Mouse (Mus musculus) layer of hippocampus, adult 2 months (tissue): ENCODE data around the gene Ptk6. TPM values are rescaled to one million over a fixed set of nuclear protein-coding genes. Genes with fewer than 3 reads are reported as not detected.

Experiments
- DNase-seq, 2 experiments: peaks; one replicate each; pipeline ENCODE4 v3.0.0; 2022; ENCODE audit warnings: low spot score in 2 of 2
- H3K27ac ChIP-seq: fragments of 200-600 bp; 2 replicates; pipeline ENCODE4 v1.8.1; 2022
- H3K4me3 ChIP-seq: fragments of 200-600 bp; 2 replicates; pipeline ENCODE4 v1.8.1; 2022; ENCODE audit warnings: mild to moderate bottlenecking
- CTCF ChIP-seq: fragments of 200-600 bp; conservative IDR thresholded peaks from 2 replicates; pipeline ENCODE4 v1.8.1; 2022; ENCODE audit warnings: antibody characterized with exemption, mild to moderate bottlenecking, moderate library complexity
- total RNA-seq, 2 experiments: library from RNA; stranded (reverse); gene quantifications; 2 replicates each; pipeline ENCODE4 v1.2.3; 2021

The Ptk6 gene
- total RNA-seq, 2 experiments from 2014 or later = 0.10 TPM; not detected in 1

GRCm38 (mm10) chr2:181180898-181181297, 21.7 kb downstream of the Ptk6 start:
- no peak overlapping the region for H3K27ac ChIP-seq
- DNase-seq = no peak
- TF ChIP-seq CTCF = no peak
- no peak overlapping the region for H3K4me3 ChIP-seq

GRCm38 (mm10) chr2:181178471-181178870, 24.1 kb downstream of the Ptk6 start:
- no peak overlapping the region for H3K4me3 ChIP-seq
- H3K27ac ChIP-seq = no peak overlapping the region
- DNase-seq = no peak
- TF ChIP-seq CTCF = no peak

- DNase-seq = no peak
- Histone ChIP-seq H3K4me3 (no peak overlapping the region), H3K27ac (no peak overlapping the region)
- TF ChIP-seq CTCF = no peak
Observed at GRCm38 (mm10) chr2:181178015-181178414, 24.6 kb downstream of the Ptk6 start.

GRCm38 (mm10) chr2:181174646-181175045, 27.9 kb downstream of the Ptk6 start:
- no peak overlapping the region for H3K27ac ChIP-seq
- no peak for DNase-seq

GRCm38 (mm10) chr2:181166469-181166868, 36.1 kb downstream of the Ptk6 start:
- no peak overlapping the region for H3K27ac ChIP-seq
- H3K4me3 ChIP-seq = no peak overlapping the region
- TF ChIP-seq CTCF = no peak
- DNase-seq = no peak

More at GRCm38 (mm10) chr2:181174646-181175045, 27.9 kb downstream of the Ptk6 start:
- no peak for TF ChIP-seq CTCF
- H3K4me3 ChIP-seq = no peak overlapping the region

- Histone ChIP-seq H3K27ac (no peak overlapping the region), H3K4me3 (no peak overlapping the region)
- DNase-seq = peak in 1 of 2 experiments; percentile 11
- no peak; the same call in 1 of the 2 replicates for TF ChIP-seq CTCF
Observed at GRCm38 (mm10) chr2:181160821-181161220, 41.8 kb downstream of the Ptk6 start.

- DNase-seq = peak; percentile 64 to 89
- no peak for TF ChIP-seq CTCF
- H3K4me3 ChIP-seq = peak overlapping the region; percentile 33
- peak overlapping the region; percentile 99 for H3K27ac ChIP-seq
Observed at GRCm38 (mm10) chr2:181159771-181160170, 42.8 kb downstream of the Ptk6 start.

- peak; percentile 63 to 79 for DNase-seq
- H3K4me3 ChIP-seq = peak overlapping the region; percentile 33; the same call in 1 of the 2 replicates
- no peak for TF ChIP-seq CTCF
- H3K27ac ChIP-seq = peak overlapping the region; percentile 99
Observed at GRCm38 (mm10) chr2:181159091-181159514, 43.5 kb downstream of the Ptk6 start.

GRCm38 (mm10) chr2:181158471-181158870, 44.1 kb downstream of the Ptk6 start:
- Histone ChIP-seq H3K27ac (peak overlapping the region; percentile 99), H3K4me3 (no peak overlapping the region)
- DNase-seq = no peak

GRCm38 (mm10) chr2:181157716-181158302, 44.8 kb downstream of the Ptk6 start:
- no peak for TF ChIP-seq CTCF
- no peak overlapping the region for H3K4me3 ChIP-seq
- peak overlapping the region; percentile 99 for H3K27ac ChIP-seq
- no peak for DNase-seq

More at GRCm38 (mm10) chr2:181158471-181158870, 44.1 kb downstream of the Ptk6 start:
- TF ChIP-seq CTCF = no peak

GRCm38 (mm10) chr2:181157180-181157579, 45.4 kb downstream of the Ptk6 start:
- TF ChIP-seq CTCF = no peak
- no peak for DNase-seq
- Histone ChIP-seq H3K27ac (peak overlapping the region; percentile 99), H3K4me3 (peak overlapping the region; percentile 79)

- TF ChIP-seq CTCF = peak; percentile 62
- DNase-seq = peak; percentile 73 to 83
- Histone ChIP-seq H3K4me3 (peak within 1 kb of the TSS; percentile 79), H3K27ac (peak within 1 kb of the TSS; percentile 99)
Observed at GRCm38 (mm10) chr2:181156248-181157121, 46.1 kb downstream of the Ptk6 start, which contains the start of gene Eef1a2. Eef1a2 (minus strand) TSS chr2:181157014.

- peak; percentile 15 to 44 for DNase-seq
- TF ChIP-seq CTCF = no peak
- H3K27ac ChIP-seq = peak overlapping the region; percentile 99
- peak overlapping the region; percentile 79 for H3K4me3 ChIP-seq
Observed at GRCm38 (mm10) chr2:181155801-181156200, 46.8 kb downstream of the Ptk6 start.
